Mouse (Mus musculus): ENCODE results near the gene Matn1.

DNA sequence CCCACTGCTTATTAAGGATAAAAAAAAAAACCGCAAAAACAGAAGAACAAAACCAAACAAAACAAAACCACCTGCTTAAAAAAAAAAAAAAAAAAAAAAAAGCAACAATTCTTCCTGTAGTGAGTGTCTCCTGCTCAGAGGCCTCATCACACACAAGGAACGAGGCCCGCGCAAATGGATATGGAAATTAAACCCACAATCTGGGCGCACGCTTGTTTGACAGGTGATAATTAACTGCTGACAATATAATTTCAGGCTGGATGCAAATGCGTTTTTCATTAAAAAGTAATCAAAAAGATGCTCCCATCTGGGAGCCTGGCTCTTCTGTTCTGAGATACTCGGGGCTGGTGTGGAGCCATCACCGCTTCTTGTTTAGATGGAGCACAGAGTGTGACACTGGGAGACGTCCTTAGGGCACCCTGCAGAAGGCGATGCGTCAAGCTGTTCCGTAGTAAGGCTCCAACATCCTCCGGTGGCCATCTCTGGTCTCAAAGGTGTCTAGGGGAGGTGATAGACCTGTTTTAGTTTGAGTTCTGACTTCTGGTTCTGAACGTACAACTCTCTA lies 56.5 kb downstream of the Matn1 start:
- TF ChIP-seq CTCF (IDR thresholded peaks at IDR 0.05; ENCODE audit: borderline replicate concordance, insufficient read depth, low read length) (no peak), POLR2A (IDR thresholded peaks at IDR 0.05; ENCODE audit: low read depth, low read length) (no peak)

Data from embryonic fibroblast, embryonic 13.5 days (primary cell).